Mouse (Mus musculus) intestine, embryonic 16.5 days (tissue): Measurements from ENCODE around the gene Inpp5d. TPM values are rescaled to one million over a fixed set of nuclear protein-coding genes. Genes with fewer than 3 reads are reported as not detected.

Source experiments
- ATAC-seq: fragments of 200-750 bp; cut with Nextera tagmentation; 2 replicates; pipeline ENCODE4 v1.8.0; 2017; ENCODE audit warnings: moderate TSS enrichment, moderate library complexity
- H3K27ac ChIP-seq: fragments of 300-500 bp; sonication (generic); 2 replicates; pipeline ENCODE4 v1.5.1; 2014; ENCODE audit warnings: mild to moderate bottlenecking, low read length
- H3K27me3 ChIP-seq: fragments of 300-500 bp; sonication (generic); replicated peaks from 2 replicates; pipeline ENCODE4 v1.6.1; 2014; ENCODE audit warnings: low read length, control low read depth, mixed read lengths; ENCODE audit not compliant: control insufficient read depth, insufficient read depth
- H3K36me3 ChIP-seq: fragments of 300-500 bp; sonication (generic); 2 replicates; pipeline ENCODE4 v1.6.1; 2014; ENCODE audit warnings: low read length, control low read depth; ENCODE audit not compliant: control insufficient read depth, insufficient read depth
- H3K4me1 ChIP-seq: fragments of 300-500 bp; sonication (generic); 2 replicates; pipeline ENCODE4 v1.6.1; 2014; ENCODE audit warnings: low read length, control low read depth, mixed read lengths; ENCODE audit not compliant: control insufficient read depth, insufficient read depth
- H3K4me2 ChIP-seq: fragments of 300-500 bp; sonication (generic); 2 replicates; pipeline ENCODE4 v1.6.1; 2014; ENCODE audit warnings: low read depth, low read length, control low read depth
- H3K4me3 ChIP-seq: fragments of 300-500 bp; sonication (generic); 2 replicates; pipeline ENCODE4 v1.5.1; 2014; ENCODE audit warnings: mild to moderate bottlenecking, low read length
- H3K9ac ChIP-seq: fragments of 300-500 bp; sonication (generic); 2 replicates; pipeline ENCODE4 v1.6.1; 2014; ENCODE audit warnings: low read depth, low read length
- H3K9me3 ChIP-seq: fragments of 300-500 bp; sonication (generic); 2 replicates; pipeline ENCODE4 v1.6.1; 2016; ENCODE audit warnings: low read length, control low read depth; ENCODE audit not compliant: control insufficient read depth
- WGBS: fragments of 180-500 bp; shearing (Covaris S2); extraction: QIAGEN DNeasy Blood & Tissue Kit; methylation state at CpG from one replicate; pipeline ENCODE4 v1.1.7; 2014; 5-methylcytosine and 5-hydroxymethylcytosine counted together
- polyA plus RNA-seq: library from polyadenylated mRNA; unstranded; fragments of >200 nt; fragmentation: Nextera tagmentation; extraction: Ambion mirVana; gene quantifications from 2 replicates; pipeline ENCODE4 v1.2.1, GENCODE M21; 2015

The Inpp5d gene
- polyA plus RNA-seq, 1 experiment from 2014 or later, result 3.4 TPM

DNA sequence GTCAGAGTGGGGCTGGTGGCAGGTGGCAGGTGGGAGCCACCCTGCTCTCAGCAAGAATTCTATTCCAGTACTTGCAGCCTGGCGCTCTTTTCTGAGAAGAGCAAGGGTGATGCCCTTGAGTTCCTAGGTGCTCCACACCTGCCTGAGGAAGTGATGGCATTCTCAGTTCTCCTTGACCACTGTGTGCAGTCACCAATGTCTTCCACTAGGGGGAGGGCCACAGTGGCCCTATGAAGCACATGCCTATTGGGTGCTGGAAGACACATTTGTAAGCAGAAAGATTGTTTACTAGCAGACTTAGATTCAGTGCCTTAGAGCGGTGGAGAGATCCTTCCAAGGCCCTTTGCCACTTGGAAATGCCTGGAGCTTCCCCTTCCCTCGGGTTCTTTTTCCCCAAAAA lies 146.1 kb downstream of the Inpp5d start:
- H3K27ac ChIP-seq, result no peak overlapping the region
- H3K4me1 ChIP-seq, result no peaks in the 10 kb centered on the region
- no peak overlapping the region for H3K4me3 ChIP-seq
- H3K27me3 ChIP-seq, result no peaks in the 10 kb centered on the region
- H3K9me3 ChIP-seq, result no peaks in the 10 kb centered on the region
- H3K9ac ChIP-seq, result no peak overlapping the region
- ATAC-seq, result no peak
- peaks cover 3% of the 10 kb centered on the region for H3K36me3 ChIP-seq
- H3K4me2 ChIP-seq, result no peak overlapping the region
- WGBS, result 86% methylated on average over 3 of the region's 3 CpGs

DNA sequence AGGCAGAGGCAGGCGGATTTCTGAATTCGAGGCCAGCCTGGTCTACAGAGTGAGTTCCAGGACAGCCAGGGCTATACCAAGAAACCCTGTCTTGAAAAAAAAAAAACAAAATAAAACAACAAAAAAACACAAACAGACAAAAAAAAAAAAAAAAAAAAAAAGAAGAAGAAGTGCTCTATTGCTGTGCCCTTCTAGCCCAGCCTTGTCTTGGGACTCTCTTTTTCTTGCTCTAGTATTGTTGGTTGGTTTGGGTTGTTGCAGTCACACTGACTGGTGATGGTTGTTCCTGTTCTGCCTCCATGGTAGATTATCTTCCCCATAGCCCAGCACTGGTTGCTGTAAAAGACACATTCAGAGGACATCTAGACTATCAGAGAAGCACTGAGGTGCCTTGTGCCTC lies 149.2 kb downstream of the Inpp5d start:
- Histone ChIP-seq H3K4me3 (no peak overlapping the region), H3K9me3 (no peaks in the 10 kb centered on the region), H3K9ac (no peak overlapping the region), H3K4me2 (no peak overlapping the region), H3K27me3 (no peaks in the 10 kb centered on the region), H3K4me1 (no peaks in the 10 kb centered on the region), H3K36me3 (peaks cover 9% of the 10 kb centered on the region), H3K27ac (no peak overlapping the region)
- WGBS, result 98% methylated on average over 2 of the region's 2 CpGs
- no peak for ATAC-seq

Other genes starting within 250 kb of the Inpp5d start
- 0.48 and 0.62 TPM in 2 replicates for gene Kcnj13, start 225.6 kb upstream of the Inpp5d start, polyA plus RNA-seq
- not detected in 2 replicates for gene Snorc, start 150.0 kb upstream of the Inpp5d start, polyA plus RNA-seq
- gene Neu2, start 110.4 kb upstream of the Inpp5d start, polyA plus RNA-seq, result 4.4 and 4.5 TPM in 2 replicates
- gene Ngef, start 46.4 kb upstream of the Inpp5d start, polyA plus RNA-seq, result 20.0 and 23.8 TPM in 2 replicates
- gene Atg16l1, start 135.6 kb downstream of the Inpp5d start, polyA plus RNA-seq, result 21.7 and 24.6 TPM in 2 replicates
- gene Sag, start 183.4 kb downstream of the Inpp5d start, polyA plus RNA-seq, result 0.72 and 0.91 TPM in 2 replicates
- 24.0 and 26.9 TPM in 2 replicates for gene Dgkd, start 233.0 kb downstream of the Inpp5d start, polyA plus RNA-seq